Mouse (Mus musculus) heart, embryonic 16.5 days (tissue): ENCODE results near the gene Phf2. TPM values are rescaled to one million over a fixed set of nuclear protein-coding genes. Genes with fewer than 3 reads are reported as not detected.

ENCODE experiments used
- ATAC-seq: fragments of 200-750 bp; cut with Nextera tagmentation; replicated peaks from 2 replicates; pipeline ENCODE4 v1.8.0; 2017; ENCODE audit warnings: moderate number of reproducible peaks; ENCODE audit not compliant: insufficient read depth, low FRiP score; ENCODE audit errors: extremely low read depth
- H3K27ac ChIP-seq: fragments of 300-500 bp; sonication (generic); 2 replicates; pipeline ENCODE4 v1.5.1; 2014; ENCODE audit warnings: mild to moderate bottlenecking, low read length, control low read depth, moderate library complexity
- H3K27me3 ChIP-seq: fragments of 300-500 bp; sonication (generic); 2 replicates; pipeline ENCODE4 v1.6.1; 2014; ENCODE audit warnings: low read length, mixed read lengths; ENCODE audit not compliant: control insufficient read depth, insufficient read depth
- H3K36me3 ChIP-seq: fragments of 300-500 bp; sonication (generic); 2 replicates; pipeline ENCODE4 v1.6.1; 2014; ENCODE audit not compliant: control insufficient read depth, insufficient read depth
- H3K4me1 ChIP-seq: fragments of 300-500 bp; sonication (generic); 2 replicates; pipeline ENCODE4 v1.6.1; 2014; ENCODE audit warnings: low read length, mixed read lengths; ENCODE audit not compliant: control insufficient read depth, insufficient read depth
- H3K4me2 ChIP-seq: fragments of 300-500 bp; sonication (generic); 2 replicates; pipeline ENCODE4 v1.6.1; 2014; ENCODE audit warnings: low read depth, mild to moderate bottlenecking, control low read depth, low read length
- H3K4me3 ChIP-seq: fragments of 300-500 bp; sonication (generic); 2 replicates; pipeline ENCODE4 v1.5.1; 2014; ENCODE audit warnings: mild to moderate bottlenecking, control low read depth, low read length
- H3K9ac ChIP-seq: fragments of 300-500 bp; sonication (generic); 2 replicates; pipeline ENCODE4 v1.6.1; 2014; ENCODE audit warnings: low read length, control low read depth
- H3K9me3 ChIP-seq: fragments of 300-500 bp; sonication (generic); replicated peaks from 2 replicates; pipeline ENCODE4 v1.6.1; 2016; ENCODE audit warnings: low read length; ENCODE audit not compliant: control insufficient read depth
- WGBS: fragments of 180-500 bp; shearing (Covaris S2); extraction: QIAGEN DNeasy Blood & Tissue Kit; methylation state at CpG from one replicate; pipeline ENCODE4 v1.1.7; 2014; 5-methylcytosine and 5-hydroxymethylcytosine counted together
- polyA plus RNA-seq: library from polyadenylated mRNA; unstranded; fragments of >200 nt; fragmentation: Nextera tagmentation; extraction: Ambion mirVana; gene quantifications from 2 replicates; pipeline ENCODE4 v1.2.1, GENCODE M21; 2015

Gene Phf2
- 4.4 TPM in 2 replicates for polyA plus RNA-seq

DNA sequence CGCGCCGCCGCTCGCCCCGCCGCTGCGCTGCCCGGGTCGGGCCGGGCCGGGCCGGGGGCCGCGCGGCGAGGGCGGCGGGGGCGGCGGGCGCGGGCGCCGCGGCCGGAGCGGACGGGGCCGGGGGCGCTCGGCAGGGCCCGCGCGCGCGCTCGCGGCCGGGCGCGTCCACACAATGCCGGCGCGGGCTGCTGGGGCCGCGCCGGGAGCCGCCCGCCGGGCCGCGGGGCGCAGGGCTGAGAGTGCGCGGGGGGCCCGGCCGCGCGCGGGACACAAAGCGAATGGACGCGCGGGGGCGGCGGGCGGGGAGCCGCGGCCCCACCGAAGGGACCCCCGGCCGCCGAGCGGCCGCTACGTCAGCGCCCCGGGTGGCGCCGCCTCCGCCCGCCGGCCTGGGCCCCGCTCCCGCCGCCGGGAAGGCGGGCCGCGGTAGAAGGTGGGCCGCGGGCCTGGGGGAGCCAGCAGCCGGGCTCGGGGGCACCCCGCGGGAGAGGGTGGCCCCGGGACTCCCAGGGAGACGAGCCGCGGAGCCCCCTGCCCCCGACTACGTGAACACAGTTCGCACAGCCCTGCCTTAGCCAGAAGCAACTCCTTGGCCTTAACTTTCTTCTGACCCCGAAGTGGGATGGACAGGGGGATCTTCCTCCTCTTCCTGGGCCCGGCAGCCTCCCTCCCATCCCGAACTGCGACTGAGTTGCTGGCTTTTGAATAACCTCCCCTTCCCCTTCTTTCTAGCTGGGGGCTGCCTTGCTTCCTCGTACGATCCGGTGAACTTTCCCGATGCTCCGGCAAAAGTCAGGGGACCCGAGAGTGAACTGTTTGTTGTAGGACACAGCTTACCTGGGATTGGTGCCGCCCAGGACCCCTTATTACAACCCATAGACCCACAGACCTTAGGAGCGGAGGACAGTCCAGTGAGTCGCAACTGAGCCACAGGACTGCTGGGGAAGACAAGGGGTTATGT lies at the start of gene Phf2:
Gene Phf2 (minus strand): TSS at position 349 of the 961 bp plus-strand sequence.
- 1% methylated on average over 95 of the region's 117 CpGs for WGBS
- peaks cover 34% of the 10 kb centered on the region for H3K4me1 ChIP-seq

DNA sequence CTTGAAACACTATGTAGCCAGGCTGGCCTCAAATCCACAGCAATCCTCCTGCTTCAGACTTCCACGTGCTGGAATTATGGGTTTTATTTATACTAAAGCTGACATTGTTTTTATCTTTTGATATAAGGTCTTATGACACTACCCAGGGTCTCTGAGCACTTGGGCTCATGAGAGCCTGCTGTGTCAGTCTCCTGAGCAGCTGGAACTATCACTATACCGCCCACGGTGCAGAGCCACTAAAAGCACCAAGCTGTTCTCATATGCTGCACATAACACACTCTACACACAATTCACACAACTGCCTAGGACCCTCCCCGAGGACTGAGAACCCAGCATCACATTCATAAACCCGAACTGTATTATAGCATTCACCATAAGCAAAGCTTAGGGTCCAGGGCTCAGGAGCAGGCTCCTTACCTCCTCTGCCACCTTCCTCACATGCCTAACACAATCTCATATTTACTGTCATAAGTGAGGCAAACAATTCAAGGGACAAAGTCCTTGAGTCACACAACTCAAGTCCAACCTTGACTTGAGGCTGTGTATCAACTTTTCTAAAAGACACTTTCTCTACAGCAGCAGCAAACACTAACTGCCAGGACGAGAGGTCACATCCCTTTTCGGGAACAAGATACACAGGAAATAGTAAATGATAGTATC lies 49.0 kb upstream of the Phf2 start:
- Histone ChIP-seq H3K9ac (no peak overlapping the region), H3K27ac (no peak overlapping the region), H3K4me1 (peaks cover 13% of the 10 kb centered on the region), H3K9me3 (no peaks in the 10 kb centered on the region), H3K36me3 (peaks cover 42% of the 10 kb centered on the region), H3K4me3 (no peak overlapping the region), H3K4me2 (no peak overlapping the region), H3K27me3 (no peaks in the 10 kb centered on the region)
- no peak for ATAC-seq
- 82% methylated on average over 7 of the region's 7 CpGs for WGBS

More for the DNA sequence above, at the start of gene Phf2:
- Histone ChIP-seq H3K27ac (peak within 1 kb of the TSS; percentile 86), H3K36me3 (no peaks in the 10 kb centered on the region; the same call in 1 of the 2 replicates), H3K9me3 (no peaks in the 10 kb centered on the region), H3K27me3 (no peaks in the 10 kb centered on the region), H3K4me3 (peak within 1 kb of the TSS; percentile 77), H3K4me2 (peak within 1 kb of the TSS; percentile 91), H3K9ac (peak within 1 kb of the TSS; percentile 98)
- ATAC-seq, result peak; percentile 30

DNA sequence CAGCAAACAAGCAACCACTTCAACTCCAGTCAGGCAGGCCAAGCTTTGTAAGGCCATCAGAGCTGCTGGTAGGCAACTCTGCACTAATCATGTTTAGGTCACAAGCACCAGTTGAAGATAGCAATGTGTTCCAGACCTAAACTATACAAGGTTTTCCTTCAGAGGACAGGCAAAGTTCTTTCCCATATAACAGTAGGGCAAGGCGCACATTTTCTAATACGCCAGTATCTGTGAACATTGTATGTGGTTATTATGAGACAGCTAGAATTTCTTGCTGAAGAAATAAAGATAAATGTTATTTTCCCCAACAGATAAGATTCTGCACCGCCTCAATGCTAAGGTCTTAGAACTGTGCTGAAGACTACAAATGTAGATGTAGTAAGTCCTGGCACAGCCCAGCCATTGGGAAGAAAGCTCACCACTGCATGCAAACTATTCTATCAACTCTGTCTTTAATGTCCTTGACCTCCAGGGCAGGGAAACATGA lies 46.2 kb upstream of the Phf2 start:
- H3K9me3 ChIP-seq, result no peaks in the 10 kb centered on the region
- H3K27me3 ChIP-seq, result no peaks in the 10 kb centered on the region
- H3K36me3 ChIP-seq, result peaks cover 51% of the 10 kb centered on the region
- no peak overlapping the region for H3K27ac ChIP-seq
- no peak for ATAC-seq
- H3K4me1 ChIP-seq, result peaks cover 17% of the 10 kb centered on the region
- WGBS, result 88% methylated on average over 3 of the region's 3 CpGs
- no peak overlapping the region for H3K9ac ChIP-seq
- H3K4me3 ChIP-seq, result no peak overlapping the region
- no peak overlapping the region for H3K4me2 ChIP-seq

DNA sequence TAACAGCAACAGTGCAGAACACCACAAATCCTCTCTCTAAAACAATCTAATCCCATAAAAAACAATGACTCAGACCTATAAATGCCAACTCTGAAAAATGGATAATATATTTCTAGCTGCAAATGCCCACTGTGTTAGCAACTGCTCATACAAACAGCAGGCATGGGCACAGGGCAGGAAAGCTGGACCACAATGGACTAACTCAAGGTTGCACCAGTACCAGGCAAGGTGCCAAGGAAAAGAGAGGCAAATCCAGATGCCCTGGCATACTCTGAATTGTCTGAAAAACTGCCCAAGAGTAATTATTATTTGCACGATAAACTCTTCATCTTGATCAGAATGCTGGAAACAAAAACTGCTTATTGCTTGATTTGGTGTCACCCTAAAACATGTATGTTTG lies 42.8 kb upstream of the Phf2 start:
- Histone ChIP-seq H3K27ac (no peak overlapping the region), H3K4me3 (no peak overlapping the region), H3K27me3 (no peaks in the 10 kb centered on the region), H3K9me3 (no peaks in the 10 kb centered on the region), H3K36me3 (peaks cover 45% of the 10 kb centered on the region), H3K4me2 (no peak overlapping the region), H3K4me1 (peaks cover 17% of the 10 kb centered on the region), H3K9ac (no peak overlapping the region)
- ATAC-seq, result no peak
- 50% methylated on average over 1 of the region's 1 CpGs for WGBS

DNA sequence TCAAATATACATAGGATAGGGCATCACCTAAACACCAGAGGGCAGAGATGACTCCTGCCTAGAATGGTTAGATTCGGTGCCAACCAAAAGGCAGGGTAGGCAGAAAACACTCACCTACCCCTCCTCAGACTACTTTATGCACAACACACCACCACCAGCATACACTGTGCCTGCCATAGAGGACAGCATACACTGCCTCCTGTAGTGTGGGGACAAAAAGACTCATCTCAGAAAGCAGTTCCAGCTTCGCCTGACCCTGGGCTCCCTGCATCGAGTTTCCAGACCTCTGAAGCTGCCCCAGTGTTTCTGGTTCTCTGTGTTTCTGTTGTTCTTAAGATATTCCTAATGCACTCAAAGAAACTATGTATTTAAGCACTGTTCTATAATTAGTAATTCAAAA lies 42.2 kb upstream of the Phf2 start:
- Histone ChIP-seq H3K9me3 (no peaks in the 10 kb centered on the region), H3K9ac (no peak overlapping the region), H3K36me3 (peaks cover 49% of the 10 kb centered on the region), H3K27me3 (no peaks in the 10 kb centered on the region), H3K4me2 (no peak overlapping the region), H3K4me1 (peaks cover 17% of the 10 kb centered on the region), H3K27ac (no peak overlapping the region), H3K4me3 (no peak overlapping the region)
- no peak for ATAC-seq
- 86% methylated on average over 3 of the region's 3 CpGs for whole genome bisulfite sequencing

DNA sequence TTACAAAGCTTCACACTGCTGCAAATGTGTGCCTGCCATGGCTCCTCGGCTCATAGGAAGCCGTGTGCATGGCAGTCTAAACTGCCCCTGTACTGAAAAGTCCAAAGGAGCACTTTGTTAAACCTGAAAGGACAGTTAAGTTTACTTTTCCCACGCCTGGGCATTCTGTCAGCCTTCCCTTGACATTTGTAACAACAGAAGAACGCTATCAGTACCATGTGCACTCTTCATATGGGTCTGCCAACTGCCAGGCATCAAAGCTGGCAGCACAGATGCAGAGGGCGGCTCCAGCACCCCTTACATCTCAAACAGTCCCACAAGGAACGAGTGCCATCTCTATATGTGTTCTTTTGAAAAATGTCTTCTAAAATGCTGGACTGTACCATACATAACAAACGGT lies 40.5 kb upstream of the Phf2 start:
- H3K4me3 ChIP-seq, result no peak overlapping the region
- H3K9me3 ChIP-seq, result no peaks in the 10 kb centered on the region
- H3K4me2 ChIP-seq, result no peak overlapping the region
- H3K27me3 ChIP-seq, result no peaks in the 10 kb centered on the region
- H3K27ac ChIP-seq, result no peak overlapping the region
- no peak for ATAC-seq
- no peak overlapping the region for H3K9ac ChIP-seq
- 89% methylated on average over 7 of the region's 7 CpGs for WGBS
- peaks cover 49% of the 10 kb centered on the region for H3K36me3 ChIP-seq
- peaks cover 10% of the 10 kb centered on the region for H3K4me1 ChIP-seq

DNA sequence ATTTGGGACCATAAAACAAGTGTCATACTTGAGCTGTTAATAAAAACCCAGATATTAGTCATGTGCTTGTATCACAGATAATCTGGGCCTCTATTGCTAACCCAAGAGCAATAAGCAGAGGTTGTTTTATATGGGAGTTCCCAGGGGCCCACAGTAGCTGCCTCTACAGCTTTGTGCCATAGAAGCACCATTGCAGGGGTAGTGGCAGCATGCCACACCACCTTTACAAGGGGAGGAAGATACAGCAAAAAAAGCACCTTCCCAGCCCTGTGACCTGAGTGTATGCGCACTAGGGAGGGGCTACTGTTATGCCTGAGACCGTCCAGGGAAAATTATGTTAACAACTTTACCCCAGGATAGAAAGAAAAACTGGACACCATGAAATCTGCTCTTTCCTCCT lies 34.5 kb upstream of the Phf2 start:
- H3K9ac ChIP-seq, result no peak overlapping the region
- H3K27me3 ChIP-seq, result no peaks in the 10 kb centered on the region
- H3K4me1 ChIP-seq, result no peaks in the 10 kb centered on the region
- no peak overlapping the region for H3K4me3 ChIP-seq
- 96% methylated on average over 2 of the region's 2 CpGs for WGBS
- H3K36me3 ChIP-seq, result peaks cover 53% of the 10 kb centered on the region
- H3K4me2 ChIP-seq, result no peak overlapping the region
- ATAC-seq, result no peak
- no peak overlapping the region for H3K27ac ChIP-seq
- H3K9me3 ChIP-seq, result no peaks in the 10 kb centered on the region

DNA sequence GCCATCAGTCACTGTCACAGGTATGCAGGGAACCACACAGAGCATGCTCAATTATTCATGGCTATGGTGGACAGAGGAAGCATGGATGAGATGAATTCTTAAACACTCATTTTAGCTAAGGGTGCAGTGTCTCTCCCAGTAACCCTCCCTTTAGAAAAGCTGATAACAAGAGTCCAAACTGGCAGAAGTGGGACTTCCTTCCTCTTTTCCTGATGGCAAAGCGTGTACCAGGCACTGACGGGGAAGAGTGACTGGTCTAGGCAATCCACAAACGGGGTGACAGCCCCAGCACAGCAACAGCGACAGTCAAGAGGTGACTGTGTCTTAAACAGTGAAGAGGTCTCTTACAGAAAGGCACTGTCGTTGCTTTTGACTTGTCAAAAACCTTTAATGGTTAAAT lies 24.5 kb upstream of the Phf2 start:
- Histone ChIP-seq H3K36me3 (peaks cover 63% of the 10 kb centered on the region), H3K4me1 (no peaks in the 10 kb centered on the region), H3K27me3 (no peaks in the 10 kb centered on the region), H3K9ac (no peak overlapping the region), H3K27ac (no peak overlapping the region), H3K9me3 (no peaks in the 10 kb centered on the region), H3K4me2 (no peak overlapping the region), H3K4me3 (no peak overlapping the region)
- ATAC-seq, result no peak
- WGBS, result 81% methylated on average over 5 of the region's 5 CpGs
